Mouse (Mus musculus) heart, embryonic 16.5 days (tissue): ENCODE measurements around the gene Adk. TPM values are rescaled to one million over a fixed set of nuclear protein-coding genes. Genes with fewer than 3 reads are reported as not detected.
"Not testable (repeated sequence)": the region's sequence is repeated elsewhere in the genome, so short reads cannot be mapped to it uniquely, and the experiment has no call there.

Experiments
- ATAC-seq: fragments of 200-750 bp; cut with Nextera tagmentation; replicated peaks from 2 replicates; pipeline ENCODE4 v1.8.0; 2017; ENCODE audit warnings: moderate number of reproducible peaks; ENCODE audit not compliant: insufficient read depth, low FRiP score; ENCODE audit errors: extremely low read depth
- H3K27ac ChIP-seq: fragments of 300-500 bp; sonication (generic); 2 replicates; pipeline ENCODE4 v1.5.1; 2014; ENCODE audit warnings: mild to moderate bottlenecking, low read length, control low read depth, moderate library complexity
- H3K27me3 ChIP-seq: fragments of 300-500 bp; sonication (generic); 2 replicates; pipeline ENCODE4 v1.6.1; 2014; ENCODE audit warnings: low read length, mixed read lengths; ENCODE audit not compliant: control insufficient read depth, insufficient read depth
- H3K36me3 ChIP-seq: fragments of 300-500 bp; sonication (generic); 2 replicates; pipeline ENCODE4 v1.6.1; 2014; ENCODE audit not compliant: control insufficient read depth, insufficient read depth
- H3K4me1 ChIP-seq: fragments of 300-500 bp; sonication (generic); 2 replicates; pipeline ENCODE4 v1.6.1; 2014; ENCODE audit warnings: low read length, mixed read lengths; ENCODE audit not compliant: control insufficient read depth, insufficient read depth
- H3K4me2 ChIP-seq: fragments of 300-500 bp; sonication (generic); 2 replicates; pipeline ENCODE4 v1.6.1; 2014; ENCODE audit warnings: low read depth, mild to moderate bottlenecking, control low read depth, low read length
- H3K4me3 ChIP-seq: fragments of 300-500 bp; sonication (generic); 2 replicates; pipeline ENCODE4 v1.5.1; 2014; ENCODE audit warnings: mild to moderate bottlenecking, control low read depth, low read length
- H3K9ac ChIP-seq: fragments of 300-500 bp; sonication (generic); 2 replicates; pipeline ENCODE4 v1.6.1; 2014; ENCODE audit warnings: low read length, control low read depth
- H3K9me3 ChIP-seq: fragments of 300-500 bp; sonication (generic); replicated peaks from 2 replicates; pipeline ENCODE4 v1.6.1; 2016; ENCODE audit warnings: low read length; ENCODE audit not compliant: control insufficient read depth
- WGBS: fragments of 180-500 bp; shearing (Covaris S2); extraction: QIAGEN DNeasy Blood & Tissue Kit; methylation state at CpG from one replicate; pipeline ENCODE4 v1.1.7; 2014; 5-methylcytosine and 5-hydroxymethylcytosine counted together
- polyA plus RNA-seq: library from polyadenylated mRNA; unstranded; fragments of >200 nt; fragmentation: Nextera tagmentation; extraction: Ambion mirVana; gene quantifications from 2 replicates; pipeline ENCODE4 v1.2.1, GENCODE M21; 2015

The Adk gene
- polyA plus RNA-seq, 1 experiment from 2014 or later: 222 TPM

DNA sequence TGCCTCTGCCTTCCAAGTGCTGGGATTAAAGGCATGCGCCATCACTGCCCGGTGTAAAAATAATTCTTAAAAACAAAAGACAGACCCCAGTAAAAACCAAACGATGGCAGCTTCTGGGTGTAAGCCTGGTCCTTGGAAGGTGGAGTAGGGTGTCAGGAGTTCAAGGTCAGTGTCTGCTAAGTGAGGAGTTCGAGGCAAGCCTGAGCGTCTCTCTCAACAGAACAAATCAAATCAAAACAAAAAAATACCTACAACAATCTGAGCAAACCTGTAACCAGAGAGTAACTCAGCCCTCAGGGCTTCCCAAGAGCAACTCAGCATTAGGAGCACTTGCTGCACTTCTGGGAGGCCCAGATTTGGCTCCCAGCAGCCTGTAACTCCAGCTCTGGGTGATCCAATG, 427.8 kb downstream of the Adk start:
- Histone ChIP-seq H3K9me3 (peaks cover 3% of the 10 kb centered on the region; the same call in 1 of the 2 replicates), H3K27ac (no peak overlapping the region), H3K4me2 (no peak overlapping the region), H3K27me3 (no peaks in the 10 kb centered on the region), H3K4me1 (no peaks in the 10 kb centered on the region), H3K36me3 (no peaks in the 10 kb centered on the region), H3K4me3 (no peak overlapping the region), H3K9ac (no peak overlapping the region)
- WGBS: 85% methylated on average over 5 of the region's 5 CpGs
- ATAC-seq: no peak

GRCm38 (mm10) chr14:21481231-21481630, 428.9 kb downstream of the Adk start, which contains the start of gene Kat6b:
Gene Kat6b, plus strand, starts transcription at chr14:21481434.
- H3K27me3 ChIP-seq: no peaks in the 10 kb centered on the region
- no peak within 1 kb of the TSS for H3K9ac ChIP-seq
- H3K9me3 ChIP-seq: peaks cover 3% of the 10 kb centered on the region; the same call in 1 of the 2 replicates
- H3K4me1 ChIP-seq: no peaks in the 10 kb centered on the region
- H3K36me3 ChIP-seq: no peaks in the 10 kb centered on the region
- H3K4me3 ChIP-seq: no peak within 1 kb of the TSS
- no peak within 1 kb of the TSS for H3K4me2 ChIP-seq
- no peak for ATAC-seq
- H3K27ac ChIP-seq: no peak within 1 kb of the TSS
- 92% methylated on average over 7 of the region's 7 CpGs for WGBS

- Histone ChIP-seq H3K4me3 (no peak overlapping the region), H3K27ac (no peak overlapping the region), H3K36me3 (no peaks in the 10 kb centered on the region), H3K9me3 (peaks cover 3% of the 10 kb centered on the region; the same call in 1 of the 2 replicates), H3K27me3 (no peaks in the 10 kb centered on the region), H3K4me2 (no peak overlapping the region), H3K4me1 (no peaks in the 10 kb centered on the region), H3K9ac (no peak overlapping the region)
- ATAC-seq: no peak
- 88% methylated on average over 2 of the region's 2 CpGs for WGBS
These were observed 431.8 kb downstream of the Adk start for GRCm38 (mm10) chr14:21484199-21484598.

GRCm38 (mm10) chr14:21484693-21485092, 432.3 kb downstream of the Adk start:
- H3K9me3 ChIP-seq: no peaks in the 10 kb centered on the region
- H3K27me3 ChIP-seq: no peaks in the 10 kb centered on the region
- WGBS: 84% methylated on average over 10 of the region's 10 CpGs
- no peak overlapping the region for H3K9ac ChIP-seq
- H3K4me3 ChIP-seq: no peak overlapping the region
- no peaks in the 10 kb centered on the region for H3K36me3 ChIP-seq
- no peak for ATAC-seq
- H3K27ac ChIP-seq: no peak overlapping the region
- H3K4me1 ChIP-seq: no peaks in the 10 kb centered on the region
- no peak overlapping the region for H3K4me2 ChIP-seq

DNA sequence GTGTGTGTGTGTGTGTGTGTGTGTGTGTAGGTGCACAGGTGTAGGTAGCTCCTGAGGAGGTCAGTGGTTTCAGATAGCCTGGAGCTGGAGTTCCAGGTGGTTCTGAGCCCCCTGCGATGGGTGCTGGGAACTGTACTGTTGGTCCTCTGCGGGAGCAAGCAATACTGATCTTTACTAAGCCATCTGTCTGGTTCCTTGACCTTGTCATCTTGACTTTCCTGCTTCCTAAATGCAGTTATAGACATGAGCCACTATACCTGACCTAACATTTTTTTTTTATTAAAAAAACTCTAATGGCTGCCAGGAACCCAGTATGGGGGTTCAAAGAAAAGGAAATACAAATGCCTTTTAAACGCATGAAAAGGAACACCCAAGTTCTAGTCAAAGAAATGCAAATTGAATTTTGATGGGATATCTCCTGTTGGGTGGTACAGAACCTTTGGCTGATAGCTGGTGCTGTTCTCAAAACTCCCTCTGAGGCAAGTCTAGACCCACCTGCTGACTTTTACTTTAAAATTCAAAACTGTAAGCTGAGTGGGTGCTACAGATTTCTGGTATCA, 433.7 kb downstream of the Adk start:
- 87% methylated on average over 3 of the region's 3 CpGs for WGBS
- Histone ChIP-seq H3K4me2 (no peak overlapping the region), H3K27ac (no peak overlapping the region), H3K9ac (no peak overlapping the region), H3K27me3 (no peaks in the 10 kb centered on the region), H3K4me1 (no peaks in the 10 kb centered on the region), H3K4me3 (no peak overlapping the region), H3K9me3 (no peaks in the 10 kb centered on the region), H3K36me3 (no peaks in the 10 kb centered on the region)
- ATAC-seq: no peak

GRCm38 (mm10) chr14:21487135-21487534, 434.8 kb downstream of the Adk start:
- not testable (repeated sequence) for H3K9ac ChIP-seq, H3K36me3 ChIP-seq, H3K9me3 ChIP-seq, H3K4me2 ChIP-seq, H3K4me3 ChIP-seq, ATAC-seq, H3K27me3 ChIP-seq, H3K27ac ChIP-seq, H3K4me1 ChIP-seq
- WGBS: 89% methylated on average over 2 of the region's 2 CpGs

GRCm38 (mm10) chr14:21488426-21489115, 436.2 kb downstream of the Adk start:
- not testable (repeated sequence) for H3K27ac ChIP-seq, ATAC-seq, H3K4me1 ChIP-seq, H3K4me3 ChIP-seq, H3K9ac ChIP-seq, H3K9me3 ChIP-seq, H3K36me3 ChIP-seq, H3K27me3 ChIP-seq, H3K4me2 ChIP-seq
- WGBS: 71% methylated on average over 8 of the region's 9 CpGs

DNA sequence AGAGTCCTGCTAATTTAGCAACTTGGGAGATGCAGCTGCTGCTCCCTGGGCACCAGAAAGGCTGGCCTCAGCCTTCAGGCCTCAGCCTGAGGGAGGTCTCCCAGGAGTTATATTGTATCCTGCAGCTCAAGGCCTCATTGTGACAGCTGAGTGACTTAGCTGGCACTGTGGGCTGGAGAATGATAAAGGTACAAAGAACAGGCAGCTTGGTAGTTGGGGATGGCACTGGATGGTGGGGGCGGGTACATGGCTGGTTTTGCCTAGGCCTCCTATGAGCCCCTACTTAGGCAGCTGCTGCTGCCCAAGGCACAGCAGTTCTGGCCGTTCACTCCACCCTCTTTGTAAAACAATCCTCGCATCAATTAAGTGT, 436.7 kb downstream of the Adk start:
- H3K4me1 ChIP-seq: no peaks in the 10 kb centered on the region
- no peaks in the 10 kb centered on the region for H3K36me3 ChIP-seq
- no peak overlapping the region for H3K9ac ChIP-seq
- no peak overlapping the region for H3K4me3 ChIP-seq
- no peak for ATAC-seq
- peaks cover 5% of the 10 kb centered on the region; the same call in 1 of the 2 replicates for H3K9me3 ChIP-seq
- H3K27me3 ChIP-seq: no peaks in the 10 kb centered on the region
- no peak overlapping the region for H3K4me2 ChIP-seq
- WGBS: 95% methylated on average over 3 of the region's 3 CpGs
- no peak overlapping the region for H3K27ac ChIP-seq

DNA sequence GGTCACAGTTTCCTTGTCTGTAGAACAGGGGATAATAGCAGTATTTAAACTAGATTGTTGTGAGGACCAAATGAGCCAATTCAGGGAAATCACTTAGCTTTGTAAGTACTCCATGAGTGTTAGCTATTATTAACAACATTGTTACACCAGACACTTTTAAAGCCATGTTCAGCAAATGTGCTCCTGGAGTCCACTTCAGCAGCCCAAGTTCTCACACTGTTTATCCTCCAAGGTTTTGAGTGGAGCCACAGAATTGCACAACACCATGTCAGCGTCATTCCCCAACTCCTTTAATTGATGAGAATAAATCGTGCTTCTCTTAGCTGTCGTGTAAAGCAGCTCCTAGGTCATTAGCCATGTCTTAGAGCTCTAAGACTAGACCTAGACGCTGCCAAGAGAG, 437.8 kb downstream of the Adk start:
- H3K27me3 ChIP-seq: no peaks in the 10 kb centered on the region
- no peaks in the 10 kb centered on the region for H3K36me3 ChIP-seq
- no peak overlapping the region for H3K4me2 ChIP-seq
- no peak overlapping the region for H3K9ac ChIP-seq
- 63% methylated on average over 4 of the region's 4 CpGs for WGBS
- no peaks in the 10 kb centered on the region for H3K4me1 ChIP-seq
- no peak overlapping the region for H3K4me3 ChIP-seq
- no peak overlapping the region for H3K27ac ChIP-seq
- no peak for ATAC-seq
- peaks cover 5% of the 10 kb centered on the region; the same call in 1 of the 2 replicates for H3K9me3 ChIP-seq
